Mouse (Mus musculus) ES-E14 (cell line): ENCODE measurements around the gene Acss2.

Experiments used
- CHD2 ChIP-seq: IDR thresholded peaks from 2 replicates; pipeline ENCODE4 v1.6.1; 2014; ENCODE audit warnings: mild to moderate bottlenecking, low read depth, low read length, inconsistent platforms
- HCFC1 ChIP-seq: IDR thresholded peaks from 2 replicates; pipeline ENCODE4 v1.6.1; 2012; ENCODE audit warnings: low read length, inconsistent platforms, borderline replicate concordance; ENCODE audit not compliant: insufficient read depth
- MAFK ChIP-seq: IDR thresholded peaks from 2 replicates; pipeline ENCODE4 v1.6.1; 2014; ENCODE audit warnings: mild to moderate bottlenecking, low read depth, low read length, inconsistent platforms; ENCODE audit not compliant: insufficient read depth

DNA sequence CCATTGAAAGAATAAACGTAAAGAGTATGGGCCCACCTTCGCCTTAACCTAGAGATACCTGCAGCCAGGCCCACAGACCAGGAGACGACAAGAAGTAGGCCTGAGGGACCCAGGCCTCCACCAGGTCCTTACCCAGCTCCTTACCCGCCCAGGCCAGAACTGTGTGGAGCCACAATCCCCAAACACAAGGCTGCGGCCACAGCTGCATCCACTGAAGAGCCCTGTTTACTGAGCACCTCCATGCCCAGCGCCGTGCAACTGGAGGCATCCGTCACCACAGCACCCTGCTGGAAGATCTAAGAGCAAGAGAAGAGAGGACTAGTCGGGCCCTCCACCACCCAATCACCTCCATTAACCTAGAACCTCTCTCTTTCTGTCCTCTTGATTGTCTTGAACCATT lies 11.9 kb upstream of the Acss2 start:
- TF ChIP-seq CHD2, result no peak
- no peak for TF ChIP-seq HCFC1
- TF ChIP-seq MAFK, result no peak
